Comparison of ENCODE assay signal across 18 mouse cellular contexts in genomic region chr14:75789291-75789690, GRCm38 (mm10).
"Had no signal": no experiment of that assay in that cellular context is flagged by ENCODE, and none has a peak within 500 bp of the region (broad histone marks: within the 10 kb centered on the region; RNA-seq: fewer than 3 reads in every experiment).

No protein-coding gene starts in this region.

- H3K9me3 ChIP-seq: kidney, embryonic 15.5 days; limb, embryonic 10.5 days; liver, embryonic 15.5 days; midbrain, embryonic 10.5 days; neural tube, embryonic 15.5 days had no signal

- H3K4me3 ChIP-seq: kidney, embryonic 15.5 days; left cerebral cortex, adult 2 months; limb, embryonic 10.5 days; liver, embryonic 15.5 days; midbrain, embryonic 10.5 days; myocyte; neural tube, embryonic 15.5 days had no signal

- ATAC-seq: lung, postnatal 0 days had no signal

- H3K4me2 ChIP-seq: kidney, embryonic 15.5 days; liver, embryonic 11.5 days; liver, embryonic 15.5 days; neural tube, embryonic 15.5 days had no signal

- DNase-seq: kidney, adult 18-20 months; kidney, postnatal 14 days; lung, adult 2 months; lung, postnatal 4 days; midbrain, embryonic 14.5 days; right cerebral cortex, adult 18-20 months; right cerebral cortex, postnatal 25 days; thymus, adult 2 months; thymus, postnatal 36 days had no signal

- H3K27me3 ChIP-seq: liver, embryonic 15.5 days had no signal

- H3K27ac ChIP-seq: kidney, embryonic 15.5 days; left cerebral cortex, adult 2 months; limb, embryonic 10.5 days; liver, embryonic 15.5 days; midbrain, embryonic 10.5 days; neural tube, embryonic 15.5 days had no signal

- H3K36me3 ChIP-seq: kidney, embryonic 15.5 days; limb, embryonic 10.5 days; liver, embryonic 15.5 days; midbrain, embryonic 10.5 days; neural tube, embryonic 15.5 days had no signal

- H3K9ac ChIP-seq: kidney, embryonic 15.5 days; liver, embryonic 15.5 days; neural tube, embryonic 15.5 days had no signal
